Mouse (Mus musculus) MEL (cell line): ENCODE results near the gene E130114P18Rik. TPM values are rescaled to one million over a fixed set of nuclear protein-coding genes. Genes with fewer than 3 reads are reported as not detected.

Experiments used
- DNase-seq: peaks from one replicate; pipeline ENCODE4 v3.0.0; 2011; ENCODE audit warnings: low read depth, low spot score
- H3K27ac ChIP-seq: 2 replicates; pipeline ENCODE4 v1.5.1; 2012; ENCODE audit warnings: low read depth, mild to moderate bottlenecking, control low read depth, low read length, moderate library complexity; ENCODE audit not compliant: control insufficient read depth
- H3K27me3 ChIP-seq, 2 experiments: fragments of 150-350 bp in 1 of 2; sonication (generic) in 1 of 2; 2 replicates each; pipeline ENCODE4 v1.6.1; 2012; ENCODE audit warnings: low read length in 2 of 2, mild to moderate bottlenecking in 2 of 2, improper control_type of control experiment in 1 of 2, moderate library complexity in 1 of 2; ENCODE audit not compliant: insufficient read depth in 2 of 2, control insufficient read depth in 1 of 2
- H3K36me3 ChIP-seq, 2 experiments: 2 replicates each; pipeline ENCODE4 v1.6.1; 2012 to 2014; ENCODE audit warnings: low read length in 2 of 2, improper control_type of control experiment in 1 of 2, inconsistent platforms in 1 of 2, mild to moderate bottlenecking in 1 of 2; ENCODE audit not compliant: insufficient read depth in 2 of 2, control insufficient read depth in 1 of 2
- H3K4me1 ChIP-seq, 2 experiments: fragments of 150-350 bp in 1 of 2; sonication (generic) in 1 of 2; 2 replicates each; pipeline ENCODE4 v1.6.1; 2012; ENCODE audit warnings: low read length in 2 of 2, improper control_type of control experiment in 1 of 2, mild to moderate bottlenecking in 1 of 2; ENCODE audit not compliant: insufficient read depth in 2 of 2, control insufficient read depth in 1 of 2
- H3K4me3 ChIP-seq, 2 experiments: fragments of 150-350 bp in 1 of 2; sonication (generic) in 1 of 2; 2 replicates each; pipeline ENCODE4 v1.5.1; 2012; ENCODE audit warnings: low read depth in 2 of 2, low read length in 2 of 2, mild to moderate bottlenecking in 2 of 2, moderate library complexity in 2 of 2, control low read depth in 1 of 2, improper control_type of control experiment in 1 of 2; ENCODE audit not compliant: control insufficient read depth in 1 of 2, insufficient read depth in 1 of 2
- H3K79me2 ChIP-seq: 2 replicates; pipeline ENCODE4 v1.6.1; 2012; ENCODE audit warnings: mild to moderate bottlenecking, low read length, moderate library complexity; ENCODE audit not compliant: control insufficient read depth, poor library complexity, insufficient read depth
- H3K9ac ChIP-seq: 2 replicates; pipeline ENCODE4 v1.6.1; 2012; ENCODE audit warnings: low read depth, mild to moderate bottlenecking, control low read depth, low read length, moderate library complexity; ENCODE audit not compliant: control insufficient read depth, poor library complexity, severe bottlenecking
- H3K9me3 ChIP-seq: fragments of 150-350 bp; sonication (generic); replicated peaks from 2 replicates; pipeline ENCODE4 v1.6.1; 2012; ENCODE audit warnings: mild to moderate bottlenecking, low read length, improper control_type of control experiment, moderate library complexity; ENCODE audit not compliant: insufficient read depth
- BHLHE40 ChIP-seq: IDR thresholded peaks from 2 replicates; pipeline ENCODE4 v1.6.1; 2012; ENCODE audit warnings: low read depth, mild to moderate bottlenecking, inconsistent platforms, low read length, improper control_type of control experiment, borderline replicate concordance
- CHD1 ChIP-seq: IDR thresholded peaks from 2 replicates; pipeline ENCODE4 v1.6.1; 2012; ENCODE audit warnings: low read depth, mild to moderate bottlenecking, inconsistent platforms, low read length, improper control_type of control experiment
- CTCF ChIP-seq, 3 experiments: IDR thresholded peaks in 2 of 3; conservative IDR thresholded peaks in 1 of 3; 2 replicates each; pipeline ENCODE4 v1.5.1; 2011 to 2012; ENCODE audit warnings: low read length in 3 of 3, low read depth in 2 of 3, mild to moderate bottlenecking in 2 of 3, improper control_type of control experiment in 1 of 3, inconsistent platforms in 1 of 3, mixed read lengths in 1 of 3, moderate library complexity in 1 of 3; ENCODE audit not compliant: control insufficient read depth in 1 of 3, insufficient read depth in 1 of 3, poor library complexity in 1 of 3, severe bottlenecking in 1 of 3
- E2F4 ChIP-seq: IDR thresholded peaks from 2 replicates; pipeline ENCODE4 v1.6.1; 2011; ENCODE audit warnings: low read depth, low read length, improper control_type of control experiment, borderline replicate concordance
- ELF1 ChIP-seq: IDR thresholded peaks from 2 replicates; pipeline ENCODE4 v1.6.1; 2014; ENCODE audit warnings: low read depth, mild to moderate bottlenecking, inconsistent platforms, low read length, improper control_type of control experiment, moderate library complexity
- EP300 ChIP-seq, 2 experiments: IDR thresholded peaks; 2 replicates each; pipeline ENCODE4 v1.6.1; 2011; ENCODE audit warnings: improper control_type of control experiment in 2 of 2, low read length in 2 of 2, low read depth in 1 of 2, mild to moderate bottlenecking in 1 of 2
- ETS1 ChIP-seq: IDR thresholded peaks from 2 replicates; pipeline ENCODE4 v1.6.1; 2012; ENCODE audit warnings: low read depth, mild to moderate bottlenecking, inconsistent platforms, low read length, improper control_type of control experiment, moderate library complexity
- GABPA ChIP-seq: IDR thresholded peaks from 2 replicates; pipeline ENCODE4 v1.6.1; 2012; ENCODE audit warnings: low read depth, mild to moderate bottlenecking, inconsistent platforms, low read length, improper control_type of control experiment, moderate library complexity
- GATA1 ChIP-seq: IDR thresholded peaks from 2 replicates; pipeline ENCODE4 v1.6.1; 2011; ENCODE audit warnings: low read depth, low read length, improper control_type of control experiment
- HCFC1 ChIP-seq: IDR thresholded peaks from 2 replicates; pipeline ENCODE4 v1.6.1; 2012; ENCODE audit warnings: low read depth, mild to moderate bottlenecking, inconsistent platforms, low read length, improper control_type of control experiment, moderate library complexity
- JUND ChIP-seq: IDR thresholded peaks from 2 replicates; pipeline ENCODE4 v1.6.1; 2011; ENCODE audit warnings: low read depth, mild to moderate bottlenecking, improper control_type of control experiment, low read length
- KAT2A ChIP-seq: conservative IDR thresholded peaks from 2 replicates; pipeline ENCODE4 v1.6.1; 2012; ENCODE audit warnings: low read depth, low read length, improper control_type of control experiment, inconsistent platforms
- MAFK ChIP-seq: IDR thresholded peaks from 2 replicates; pipeline ENCODE4 v1.6.1; 2011; ENCODE audit warnings: low read depth, mild to moderate bottlenecking, low read length, improper control_type of control experiment, borderline replicate concordance
- MAX ChIP-seq: IDR thresholded peaks from 2 replicates; pipeline ENCODE4 v1.6.1; 2011; ENCODE audit warnings: low read length, improper control_type of control experiment
- MAZ ChIP-seq: IDR thresholded peaks from 2 replicates; pipeline ENCODE4 v1.6.1; 2012; ENCODE audit warnings: low read depth, mild to moderate bottlenecking, inconsistent platforms, low read length, improper control_type of control experiment
- MEF2A ChIP-seq: IDR thresholded peaks from 2 replicates; pipeline ENCODE4 v1.6.1; 2014; ENCODE audit warnings: low read depth, mild to moderate bottlenecking, inconsistent platforms, low read length, improper control_type of control experiment; ENCODE audit not compliant: poor library complexity, insufficient replicate concordance, severe bottlenecking; ENCODE audit errors: extremely low read depth
- MXI1 ChIP-seq: IDR thresholded peaks from 2 replicates; pipeline ENCODE4 v1.6.1; 2011; ENCODE audit warnings: mild to moderate bottlenecking, low read depth, low read length, improper control_type of control experiment
- MYB ChIP-seq: IDR thresholded peaks from 2 replicates; pipeline ENCODE4 v1.6.1; 2011; ENCODE audit warnings: mild to moderate bottlenecking, low read depth, low read length, improper control_type of control experiment
- MYC ChIP-seq: IDR thresholded peaks from 2 replicates; pipeline ENCODE4 v1.6.1; 2011; ENCODE audit warnings: low read depth, mild to moderate bottlenecking, low read length, improper control_type of control experiment, moderate library complexity
- NELFE ChIP-seq: IDR thresholded peaks from 2 replicates; pipeline ENCODE4 v1.6.1; 2011; ENCODE audit warnings: low read depth, low read length, improper control_type of control experiment
- NRF1 ChIP-seq: IDR thresholded peaks from 2 replicates; pipeline ENCODE4 v1.6.1; 2014; ENCODE audit warnings: low read depth, mild to moderate bottlenecking, inconsistent platforms, low read length, improper control_type of control experiment, moderate library complexity; ENCODE audit not compliant: poor library complexity, insufficient read depth, severe bottlenecking
- POLR2A ChIP-seq, 2 experiments: IDR thresholded peaks; 2 replicates each; pipeline ENCODE4 v1.6.1; 2011 to 2012; ENCODE audit warnings: low read length in 2 of 2, mild to moderate bottlenecking in 2 of 2, control low read depth in 1 of 2, improper control_type of control experiment in 1 of 2, low read depth in 1 of 2, moderate library complexity in 1 of 2; ENCODE audit not compliant: control insufficient read depth in 1 of 2, insufficient read depth in 1 of 2, poor library complexity in 1 of 2
- POLR2AphosphoS2 ChIP-seq: IDR thresholded peaks from 2 replicates; pipeline ENCODE4 v1.6.1; 2011; ENCODE audit warnings: low read length, improper control_type of control experiment
- POLR2AphosphoS5 ChIP-seq: IDR thresholded peaks from 2 replicates; pipeline ENCODE4 v1.6.1; 2012; ENCODE audit warnings: low read depth, borderline replicate concordance, mild to moderate bottlenecking, inconsistent platforms, low read length, moderate library complexity, mixed read lengths
- RAD21 ChIP-seq: IDR thresholded peaks from 2 replicates; pipeline ENCODE4 v1.6.1; 2011; ENCODE audit warnings: mild to moderate bottlenecking, low read depth, low read length, improper control_type of control experiment
- RCOR1 ChIP-seq: IDR thresholded peaks from 2 replicates; pipeline ENCODE4 v1.6.1; 2012; ENCODE audit warnings: low read depth, mild to moderate bottlenecking, inconsistent platforms, low read length, improper control_type of control experiment
- SIN3A ChIP-seq: IDR thresholded peaks from 2 replicates; pipeline ENCODE4 v1.6.1; 2012; ENCODE audit warnings: low read length, improper control_type of control experiment, inconsistent platforms
- SMC3 ChIP-seq: IDR thresholded peaks from 2 replicates; pipeline ENCODE4 v1.6.1; 2011; ENCODE audit warnings: low read depth, low read length, improper control_type of control experiment
- TAL1 ChIP-seq: IDR thresholded peaks from 2 replicates; pipeline ENCODE4 v1.6.1; 2012; ENCODE audit warnings: mild to moderate bottlenecking, inconsistent platforms, low read length, moderate library complexity, mixed read lengths
- TBP ChIP-seq: IDR thresholded peaks from 2 replicates; pipeline ENCODE4 v1.8.0; 2011; ENCODE audit warnings: low read depth, low read length, improper control_type of control experiment
- TCF12 ChIP-seq: IDR thresholded peaks from 2 replicates; pipeline ENCODE4 v1.6.1; 2014; ENCODE audit warnings: low read depth, mild to moderate bottlenecking, inconsistent platforms, low read length, improper control_type of control experiment, moderate library complexity
- UBTF ChIP-seq: IDR thresholded peaks from 2 replicates; pipeline ENCODE4 v1.6.1; 2012; ENCODE audit warnings: low read depth, mild to moderate bottlenecking, inconsistent platforms, low read length, improper control_type of control experiment, moderate library complexity, borderline replicate concordance; ENCODE audit not compliant: insufficient read depth
- USF1 ChIP-seq: IDR thresholded peaks from 2 replicates; pipeline ENCODE4 v1.6.1; 2014; ENCODE audit warnings: low read depth, mild to moderate bottlenecking, inconsistent platforms, low read length, improper control_type of control experiment, moderate library complexity
- USF2 ChIP-seq, 2 experiments: IDR thresholded peaks; 2 replicates each; pipeline ENCODE4 v1.6.1; 2011 to 2012; ENCODE audit warnings: improper control_type of control experiment in 2 of 2, low read length in 2 of 2, borderline replicate concordance in 1 of 2, inconsistent platforms in 1 of 2, low read depth in 1 of 2, mild to moderate bottlenecking in 1 of 2; ENCODE audit not compliant: insufficient read depth in 1 of 2
- ZC3H11A ChIP-seq: IDR thresholded peaks from 2 replicates; pipeline ENCODE4 v1.6.1; 2012; ENCODE audit warnings: low read depth, mild to moderate bottlenecking, inconsistent platforms, low read length, improper control_type of control experiment
- ZKSCAN1 ChIP-seq: IDR thresholded peaks from 2 replicates; pipeline ENCODE4 v1.6.1; 2012; ENCODE audit warnings: low read depth, mild to moderate bottlenecking, inconsistent platforms, low read length, improper control_type of control experiment, moderate library complexity
- ZMIZ1 ChIP-seq: IDR thresholded peaks from 2 replicates; pipeline ENCODE4 v1.6.1; 2012; ENCODE audit warnings: low read depth, mild to moderate bottlenecking, inconsistent platforms, low read length, improper control_type of control experiment, moderate library complexity
- ZNF384 ChIP-seq: IDR thresholded peaks from 2 replicates; pipeline ENCODE4 v1.6.1; 2012; ENCODE audit warnings: low read depth, mild to moderate bottlenecking, inconsistent platforms, low read length, improper control_type of control experiment
- polyA plus RNA-seq, 2 experiments: library from polyadenylated mRNA; stranded (reverse) in 1 of 2; unstranded in 1 of 2; fragments of >175 nt in 1 of 2; fragments of >200 nt in 1 of 2; gene quantifications; 2 replicates each; pipeline versions ENCODE4 v1.2.1 to v1.2.4; 2012; ENCODE audit warnings: low replicate concordance in 2 of 2, low read depth in 1 of 2; ENCODE audit not compliant: insufficient read length in 2 of 2, insufficient read depth in 1 of 2, missing spikeins in 1 of 2
- total RNA-seq: library from RNA; depleted of rRNA; stranded (reverse); fragments of 300-350 nt; gene quantifications from 2 replicates; pipeline ENCODE4 v1.2.3, GENCODE M21; 2012

The E130114P18Rik gene
- total and polyA plus RNA-seq, 3 experiments, result not detected

GRCm38 (mm10) chr4:97780024-97780423 is 2.1 kb upstream of the E130114P18Rik start:
- H3K27ac ChIP-seq, result peak overlapping the region; percentile 91
- H3K79me2 ChIP-seq, result peaks cover 76% of the 10 kb centered on the region
- no peaks in the 10 kb centered on the region for H3K9me3 ChIP-seq
- H3K4me3 ChIP-seq, result peak overlapping the region; percentile 74 to 94
- H3K4me1 ChIP-seq, result peaks cover 11% of the 10 kb centered on the region in 2 experiments; a peak in 3 of 4 replicates
- H3K27me3 ChIP-seq, result no peaks in the 10 kb centered on the region
- peak; percentile 77 for DNase-seq
- H3K36me3 ChIP-seq, result peaks cover 22 to 29% of the 10 kb centered on the region in 2 experiments
- peak overlapping the region; percentile 92 for H3K9ac ChIP-seq
- no peak for TF ChIP-seq POLR2AphosphoS5
- TF ChIP-seq BHLHE40, result no peak
- no peak for TF ChIP-seq GABPA
- peak; percentile 67 for TF ChIP-seq MYC
- TF ChIP-seq RAD21, result no peak
- no peak for TF ChIP-seq ZKSCAN1
- TF ChIP-seq POLR2A (IDR thresholded peaks at IDR 0.05; ENCODE audit: control insufficient read depth in 1 of 2, insufficient read depth in 1 of 2, low read depth in 1 of 2, low read length in 2 of 2, poor library complexity in 1 of 2), result peak in 1 of 2 experiments; percentile 36; a peak in 1 of 4 replicates
- TF ChIP-seq JUND, result no peak
- no peak for TF ChIP-seq USF1
- TF ChIP-seq ZNF384, result peak; percentile 84
- no peak for TF ChIP-seq TCF12
- peak; percentile 87 for TF ChIP-seq MAFK
- TF ChIP-seq NRF1, result no peak
- TF ChIP-seq MAX, result peak; percentile 62
- no peak for TF ChIP-seq CHD1
- no peak for TF ChIP-seq RCOR1
- TF ChIP-seq HCFC1, result no peak
- no peak for TF ChIP-seq EP300 (IDR thresholded peaks at IDR 0.05; ENCODE audit: low read depth in 1 of 2, low read length in 2 of 2)
- TF ChIP-seq MEF2A, result no peak
- TF ChIP-seq KAT2A, result no peak
- TF ChIP-seq GATA1, result no peak
- TF ChIP-seq NELFE, result no peak
- TF ChIP-seq TBP, result peak; percentile 66; the same call in 1 of the 2 replicates
- no peak for TF ChIP-seq CTCF (IDR thresholded peaks at IDR 0.05 in 2 of 3, conservative IDR thresholded peaks at IDR 0.05 in 1 of 3; ENCODE audit: control insufficient read depth in 1 of 3, insufficient read depth in 1 of 3, low read depth in 2 of 3, low read length in 3 of 3, poor library complexity in 1 of 3, severe bottlenecking in 1 of 3)
- peak; percentile 54; the same call in 1 of the 2 replicates for TF ChIP-seq MXI1
- TF ChIP-seq ETS1, result peak; percentile 16; the same call in 1 of the 2 replicates
- no peak for TF ChIP-seq ZC3H11A
- TF ChIP-seq UBTF, result no peak
- no peak for TF ChIP-seq MYB
- TF ChIP-seq SIN3A, result peak; percentile 52
- no peak for TF ChIP-seq USF2 (IDR thresholded peaks at IDR 0.05; ENCODE audit: borderline replicate concordance in 1 of 2, insufficient read depth in 1 of 2, low read depth in 1 of 2, low read length in 2 of 2)
- no peak for TF ChIP-seq SMC3
- TF ChIP-seq MAZ, result no peak
- TF ChIP-seq E2F4, result no peak
- TF ChIP-seq POLR2AphosphoS2, result no peak
- TF ChIP-seq ZMIZ1, result no peak
- no peak for TF ChIP-seq TAL1
- no peak for TF ChIP-seq ELF1
